Mouse (Mus musculus) limb, embryonic 10.5 days (tissue): ENCODE measurements at regions not wholly inside any gene's neighbourhood (a gene's known extent, or its start where the extent isn't known, plus 50 kb on each side); places are given as distances from the start of the nearest gene placed in this dataset.
"Not testable (repeated sequence)": the region's sequence is repeated elsewhere in the genome, so short reads cannot be mapped to it uniquely, and the experiment has no call there.

ENCODE experiments used
- DNase-seq: peaks from one replicate; pipeline ENCODE4 v3.0.0-alpha.2; 2017; ENCODE audit warnings: low spot score
- H3K27ac ChIP-seq: fragments of 300-500 bp; sonication (generic); 2 replicates; pipeline ENCODE4 v1.5.1; 2016; ENCODE audit warnings: mild to moderate bottlenecking
- H3K27me3 ChIP-seq: fragments of 300-500 bp; sonication (generic); 2 replicates; pipeline ENCODE4 v1.6.1; 2016; ENCODE audit warnings: low read depth, mild to moderate bottlenecking; ENCODE audit not compliant: poor library complexity, severe bottlenecking
- H3K36me3 ChIP-seq: fragments of 300-500 bp; sonication (generic); 2 replicates; pipeline ENCODE4 v1.6.1; 2016; ENCODE audit warnings: mild to moderate bottlenecking, moderate library complexity
- H3K4me1 ChIP-seq: fragments of 300-500 bp; sonication (generic); 2 replicates; pipeline ENCODE4 v1.6.1; 2016
- H3K4me3 ChIP-seq: fragments of 300-500 bp; sonication (generic); 2 replicates; pipeline ENCODE4 v1.5.1; 2016; ENCODE audit warnings: mild to moderate bottlenecking, moderate library complexity
- H3K9me3 ChIP-seq: fragments of 300-500 bp; sonication (generic); replicated peaks from 2 replicates; pipeline ENCODE4 v1.6.1; 2016; ENCODE audit warnings: mild to moderate bottlenecking
- WGBS: fragments of 180-500 bp; shearing (Covaris S2); methylation state at CpG from one replicate; pipeline ENCODE4 v1.1.7; 2016; 5-methylcytosine and 5-hydroxymethylcytosine counted together

GRCm38 (mm10) chr2:57185151-57185550, 52.3 kb upstream of the Gpd2 start:
- WGBS, result 14% methylated on average over 1 of the region's 1 CpGs
- Histone ChIP-seq H3K27ac (no peak overlapping the region), H3K9me3 (no peaks in the 10 kb centered on the region)

GRCm38 (mm10) chr2:57183108-57183507, 54.3 kb upstream of the Gpd2 start:
- H3K27me3 ChIP-seq, H3K36me3 ChIP-seq, H3K9me3 ChIP-seq, H3K27ac ChIP-seq, DNase-seq, H3K4me3 ChIP-seq: not testable (repeated sequence)
- H3K4me1 ChIP-seq, result peaks cover 14% of the 10 kb centered on the region
- 77% methylated on average over 3 of the region's 3 CpGs for WGBS

More at GRCm38 (mm10) chr2:57185151-57185550, 52.3 kb upstream of the Gpd2 start:
- DNase-seq, result no peak
- Histone ChIP-seq H3K36me3 (no peaks in the 10 kb centered on the region), H3K4me1 (peaks cover 14% of the 10 kb centered on the region), H3K4me3 (no peak overlapping the region), H3K27me3 (no peaks in the 10 kb centered on the region)

DNA sequence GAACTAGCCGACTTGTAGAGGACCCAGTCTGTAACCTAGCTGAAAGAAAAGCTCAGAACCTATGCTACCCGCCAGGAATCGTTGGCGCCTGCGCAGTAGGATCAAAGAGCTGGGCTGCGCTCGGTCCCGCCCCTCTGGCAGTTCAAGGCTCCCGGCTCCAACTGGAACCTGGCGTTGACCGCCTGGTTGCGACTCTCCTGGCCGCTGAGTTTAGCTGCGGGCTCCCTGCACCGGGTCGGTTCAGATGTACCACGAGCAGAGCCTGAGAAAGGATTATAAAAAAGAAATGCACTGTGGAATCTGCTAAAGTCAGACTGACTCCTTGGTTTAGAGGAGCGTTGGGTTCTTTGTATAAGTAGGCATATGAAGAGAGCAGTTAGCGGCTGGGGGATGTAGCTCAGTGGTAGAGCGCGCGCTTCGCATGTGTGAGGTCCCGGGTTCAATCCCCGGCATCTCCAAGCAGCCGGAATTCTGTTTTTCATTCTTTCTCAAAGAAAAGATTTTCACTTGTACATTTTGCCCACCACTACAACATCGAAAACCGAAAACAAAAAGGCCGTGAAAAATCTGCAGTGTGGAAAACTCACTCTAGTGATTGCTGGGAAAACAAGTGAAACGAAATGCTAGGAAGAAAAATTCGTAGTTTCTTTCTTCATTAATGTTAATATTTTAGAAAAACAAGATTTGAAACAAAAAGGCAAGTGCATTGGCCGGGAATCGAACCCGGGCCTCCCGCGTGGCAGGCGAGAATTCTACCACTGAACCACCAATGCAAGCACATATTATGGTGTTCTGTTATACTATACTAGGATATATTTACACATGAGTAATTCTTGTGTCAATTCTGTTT, 55.5 kb upstream of the Gpd2 start:
- Histone ChIP-seq H3K27me3 (no peaks in the 10 kb centered on the region), H3K27ac (peak overlapping the region; percentile 94), H3K36me3 (no peaks in the 10 kb centered on the region), H3K4me3 (peak overlapping the region; percentile 70), H3K9me3 (no peaks in the 10 kb centered on the region), H3K4me1 (peaks cover 14% of the 10 kb centered on the region)
- under 1% methylated on average over 37 of the region's 37 CpGs for WGBS
- peak; percentile 94 for DNase-seq

DNA sequence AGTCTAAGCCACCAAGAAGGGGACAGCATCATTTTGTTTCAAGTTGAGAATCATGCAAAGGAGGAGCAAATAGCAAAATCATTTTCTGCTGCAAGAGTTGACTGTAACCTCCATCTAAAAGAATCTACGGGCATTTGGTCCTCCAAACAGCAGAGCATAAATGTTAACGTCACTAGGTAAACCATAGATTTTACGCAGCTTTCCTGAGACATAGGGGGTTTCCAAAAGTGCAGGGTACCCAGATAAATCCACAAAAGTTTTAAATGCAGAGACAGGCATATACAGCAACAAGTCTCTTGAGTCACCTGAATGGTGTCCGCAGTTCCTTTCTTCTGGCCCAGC, 56.1 kb upstream of the Gpd2 start:
- Histone ChIP-seq H3K27ac (peak overlapping the region; percentile 94), H3K4me1 (peaks cover 14% of the 10 kb centered on the region), H3K9me3 (no peaks in the 10 kb centered on the region), H3K27me3 (no peaks in the 10 kb centered on the region), H3K36me3 (no peaks in the 10 kb centered on the region), H3K4me3 (peak overlapping the region; percentile 70)
- no peak for DNase-seq
- 25% methylated on average over 4 of the region's 4 CpGs for WGBS

DNA sequence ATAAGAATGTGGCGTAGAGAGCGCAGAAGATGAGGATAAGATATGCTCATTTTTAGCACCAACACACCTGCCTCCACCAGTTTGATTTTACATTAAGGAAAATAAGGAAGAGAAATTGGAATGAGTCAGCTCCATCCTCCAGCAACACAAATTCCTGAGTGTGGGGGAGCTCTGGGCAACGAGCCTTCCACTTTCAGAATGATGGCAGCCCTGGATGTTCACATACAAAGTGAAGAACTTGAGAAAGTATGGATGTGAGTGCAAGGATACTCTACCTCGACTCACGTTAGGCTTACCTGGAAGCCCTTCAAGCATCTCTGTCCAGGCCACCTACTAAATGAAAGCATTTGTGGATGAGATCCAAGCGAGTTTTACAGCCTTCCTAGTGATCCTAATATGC, 54.3 kb upstream of the Nr4a2 start:
- H3K27me3 ChIP-seq, result no peaks in the 10 kb centered on the region
- no peaks in the 10 kb centered on the region for H3K9me3 ChIP-seq
- no peak overlapping the region for H3K4me3 ChIP-seq
- WGBS, result 84% methylated on average over 6 of the region's 6 CpGs
- no peaks in the 10 kb centered on the region for H3K36me3 ChIP-seq
- H3K4me1 ChIP-seq, result peaks cover 7% of the 10 kb centered on the region
- H3K27ac ChIP-seq, result no peak overlapping the region
- no peak for DNase-seq

DNA sequence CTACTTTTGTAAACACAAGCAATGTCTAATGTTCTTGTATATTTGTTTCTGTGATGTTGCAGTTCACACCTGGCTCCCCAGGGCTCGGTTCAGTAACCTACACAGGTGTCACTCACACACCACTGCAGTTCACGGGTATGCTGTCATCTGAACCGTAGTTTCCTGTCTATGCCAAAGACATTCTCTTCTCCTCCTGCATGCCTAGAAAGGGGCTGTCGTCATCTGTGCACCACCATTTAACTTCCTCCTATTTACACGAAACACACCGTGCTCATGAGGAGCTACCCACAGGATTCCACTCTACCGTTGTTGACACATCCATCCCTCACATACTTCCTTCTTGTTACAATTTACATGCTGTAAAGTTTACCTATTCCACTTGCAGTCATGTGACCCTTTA, 52.7 kb upstream of the Nr4a2 start:
- H3K4me1 ChIP-seq, result peaks cover 7% of the 10 kb centered on the region
- no peaks in the 10 kb centered on the region for H3K9me3 ChIP-seq
- no peak overlapping the region for H3K4me3 ChIP-seq
- WGBS, result 87% methylated on average over 7 of the region's 7 CpGs
- no peak overlapping the region for H3K27ac ChIP-seq
- no peak for DNase-seq
- H3K27me3 ChIP-seq, result no peaks in the 10 kb centered on the region
- H3K36me3 ChIP-seq, result no peaks in the 10 kb centered on the region

- Histone ChIP-seq H3K9me3 (no peaks in the 10 kb centered on the region), H3K36me3 (no peaks in the 10 kb centered on the region), H3K27me3 (no peaks in the 10 kb centered on the region), H3K4me3 (no peak overlapping the region), H3K4me1 (no peaks in the 10 kb centered on the region), H3K27ac (no peak overlapping the region)
- no peak for DNase-seq
- WGBS, result 76% methylated on average over 1 of the region's 1 CpGs
Observed at GRCm38 (mm10) chr2:57175219-57175618, 51.4 kb upstream of the Nr4a2 start.
